8 mouse cellular contexts compared by ENCODE assay signal in the genomic region with DNA sequence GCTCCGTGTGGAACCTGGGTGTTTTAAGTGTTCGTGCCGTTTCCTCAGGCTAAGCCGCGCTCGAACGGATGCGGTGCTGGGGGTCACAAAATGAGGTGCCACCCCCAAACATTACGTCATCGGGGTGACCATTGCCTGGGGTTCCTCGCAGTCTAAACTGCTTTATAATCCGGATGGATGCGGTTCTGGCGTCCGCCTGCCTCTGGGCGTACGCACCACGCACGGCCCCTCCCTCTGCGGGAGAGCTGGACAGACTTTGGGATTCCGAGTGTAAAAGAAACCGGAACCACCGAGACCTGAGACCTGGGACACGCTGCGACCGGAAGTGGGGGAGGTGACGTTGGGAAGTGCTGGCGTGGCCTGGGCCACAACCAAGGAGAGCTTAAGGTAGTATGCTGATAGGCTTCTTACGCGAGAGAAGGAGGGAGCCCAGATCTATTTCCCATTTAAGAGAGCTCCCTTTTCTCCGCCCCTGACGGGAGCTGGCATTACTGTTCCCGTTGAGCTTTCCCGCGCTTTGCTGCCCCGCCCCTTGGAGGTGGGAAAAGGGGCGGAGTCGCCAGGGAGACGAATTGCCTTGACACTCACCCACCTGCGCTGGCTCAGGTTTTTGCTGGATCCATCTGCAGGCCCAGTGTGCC. TPM values are rescaled to one million over a fixed set of nuclear protein-coding genes. Genes with fewer than 3 reads are reported as not detected.
DNase-seq lines count a peak whose midpoint lies in the region; ATAC-seq and TF ChIP-seq lines count a peak whose summit lies in the region.

No protein-coding gene starts in this region.

- H3K4me1 ChIP-seq in ES-Bruce4 (ENCODE audit: control insufficient read depth, insufficient read depth, low read length) = no peaks in the 10 kb centered on the region
- H3K4me1 ChIP-seq in forebrain, embryonic 13.5 days = peaks cover 27% of the 10 kb centered on the region
- H3K4me1 ChIP-seq in liver, postnatal 0 days (ENCODE audit: insufficient read depth) = peaks cover 27% of the 10 kb centered on the region
- H3K4me1 ChIP-seq in neural tube, embryonic 14.5 days (ENCODE audit: control insufficient read depth, insufficient read depth, low read length) = peaks cover 22% of the 10 kb centered on the region

- DNase-seq in heart, postnatal 10 days = peak; percentile 95
- peak; percentile 95 for DNase-seq in large intestine, adult 2 months (ENCODE audit: low read depth, low spot score)
- peak; percentile 94 for DNase-seq in liver, postnatal 0 days
- DNase-seq in testis, postnatal 10 days (ENCODE audit: low spot score) = peak; percentile 96

- no peaks in the 10 kb centered on the region for H3K27me3 ChIP-seq in ES-Bruce4 (ENCODE audit: control insufficient read depth, insufficient read depth, low read length, poor library complexity, severe bottlenecking)
- H3K27me3 ChIP-seq in forebrain, embryonic 13.5 days = no peaks in the 10 kb centered on the region
- no peaks in the 10 kb centered on the region for H3K27me3 ChIP-seq in liver, postnatal 0 days (ENCODE audit: insufficient read depth, low read length)
- H3K27me3 ChIP-seq in neural tube, embryonic 14.5 days (ENCODE audit: control insufficient read depth, insufficient read depth, low read length) = no peaks in the 10 kb centered on the region

- TF ChIP-seq POLR2A in ES-Bruce4 (IDR thresholded peaks at IDR 0.05; ENCODE audit: insufficient read depth, low read length) = peak; percentile 51

- peak; percentile 66 for ATAC-seq in cerebellum, adult (ENCODE audit: insufficient number of reproducible peaks, low FRiP score, low TSS enrichment)
- ATAC-seq in forebrain, embryonic 13.5 days = peak; percentile 68
- peak; percentile 72 for ATAC-seq in liver, postnatal 0 days
- peak; percentile 81 for ATAC-seq in neural tube, embryonic 14.5 days (ENCODE audit: low read depth)

- peaks cover 11% of the 10 kb centered on the region for H3K36me3 ChIP-seq in ES-Bruce4 (ENCODE audit: control insufficient read depth, insufficient read depth, low read length, poor library complexity, severe bottlenecking)
- H3K36me3 ChIP-seq in forebrain, embryonic 13.5 days (ENCODE audit: poor library complexity, severe bottlenecking) = peaks cover 15% of the 10 kb centered on the region
- H3K36me3 ChIP-seq in liver, postnatal 0 days (replicated peaks; ENCODE audit: insufficient read depth, low read length) = peaks cover 17% of the 10 kb centered on the region
- peaks cover 11% of the 10 kb centered on the region for H3K36me3 ChIP-seq in neural tube, embryonic 14.5 days (ENCODE audit: control insufficient read depth, insufficient read depth, low read length)

- peak; percentile 26; the same call in 1 of the 2 replicates for TF ChIP-seq EP300 in ES-Bruce4 (IDR thresholded peaks at IDR 0.05; ENCODE audit: insufficient read depth, low read depth, low read length)
- TF ChIP-seq EP300 in liver, postnatal 0 days (IDR thresholded peaks at IDR 0.05; ENCODE audit: low read depth) = peak; percentile 25; the same call in 1 of the 2 replicates

- intact Hi-C loops in heart, postnatal 10 days (cut with DNase I) = no loop called here

- no peaks in the 10 kb centered on the region for H3K9me3 ChIP-seq in ES-Bruce4 (replicated peaks; ENCODE audit: control insufficient read depth, insufficient read depth, low read length, poor library complexity, severe bottlenecking)
- H3K9me3 ChIP-seq in forebrain, embryonic 13.5 days (replicated peaks) = no peaks in the 10 kb centered on the region
- no peaks in the 10 kb centered on the region for H3K9me3 ChIP-seq in liver, postnatal 0 days (ENCODE audit: low read length)
- no peaks in the 10 kb centered on the region for H3K9me3 ChIP-seq in neural tube, embryonic 14.5 days (ENCODE audit: control insufficient read depth, low read length)

- peak overlapping the region; percentile 91 for H3K27ac ChIP-seq in ES-Bruce4 (ENCODE audit: insufficient read depth, low read length)
- peak overlapping the region; percentile 94 for H3K27ac ChIP-seq in forebrain, embryonic 13.5 days
- H3K27ac ChIP-seq in liver, postnatal 0 days (ENCODE audit: low read depth) = peak overlapping the region; percentile 97
- H3K27ac ChIP-seq in neural tube, embryonic 14.5 days (ENCODE audit: low read depth, low read length) = peak overlapping the region; percentile 91

- no peak for TF ChIP-seq CTCF in ES-Bruce4 (IDR thresholded peaks at IDR 0.05; ENCODE audit: low read depth, low read length)
- TF ChIP-seq CTCF in liver, postnatal 0 days (IDR thresholded peaks at IDR 0.05; ENCODE audit: low read depth) = no peak

- 0% methylated on average over 40 of the region's 40 CpGs for WGBS in forebrain, embryonic 13.5 days
- under 1% methylated on average over 40 of the region's 40 CpGs for WGBS in large intestine, adult 2 months
- WGBS in liver, postnatal 0 days (ENCODE audit: insufficient replicate concordance) = under 1% methylated on average over 40 of the region's 40 CpGs
- WGBS in neural tube, embryonic 14.5 days = under 1% methylated on average over 40 of the region's 40 CpGs

- H3K4me2 ChIP-seq in forebrain, embryonic 13.5 days = peak overlapping the region; percentile 83
- H3K4me2 ChIP-seq in liver, postnatal 0 days (ENCODE audit: low read depth, low read length) = peak overlapping the region; percentile 96
- H3K4me2 ChIP-seq in neural tube, embryonic 14.5 days (ENCODE audit: low read depth, low read length) = peak overlapping the region; percentile 78

- H3K9ac ChIP-seq in ES-Bruce4 (ENCODE audit: low read depth, poor library complexity, severe bottlenecking) = peak overlapping the region; percentile 70
- peak overlapping the region; percentile 71 for H3K9ac ChIP-seq in forebrain, embryonic 13.5 days
- peak overlapping the region; percentile 80 for H3K9ac ChIP-seq in liver, postnatal 0 days (replicated peaks)
- H3K9ac ChIP-seq in neural tube, embryonic 14.5 days (replicated peaks; ENCODE audit: low read depth, low read length) = peak overlapping the region; percentile 62

- peak overlapping the region; percentile 60 for H3K4me3 ChIP-seq in ES-Bruce4 (ENCODE audit: low read depth, low read length)
- peak overlapping the region; percentile 82 for H3K4me3 ChIP-seq in forebrain, embryonic 13.5 days
- H3K4me3 ChIP-seq in liver, postnatal 0 days (ENCODE audit: low read depth, low read length) = peak overlapping the region; percentile 95
- peak overlapping the region; percentile 66 for H3K4me3 ChIP-seq in neural tube, embryonic 14.5 days (ENCODE audit: low read depth, low read length)

RNA-seq across cellular contexts. Expression of a gene that starts 0.8 kb away (rescaled TPM):
- polyA plus RNA-seq in ES-Bruce4 (2011; ENCODE audit: insufficient read depth, insufficient read length, low read depth, missing spikeins) = 37.7 and 56.5 TPM in 2 replicates
- polyA plus RNA-seq in forebrain, embryonic 13.5 days (2015; fragmentation: Nextera tagmentation; extraction: Ambion mirVana) = 26.6 and 27.8 TPM in 2 replicates
- 10 to 100 TPM; 20.3 to 24.3 TPM for total RNA-seq in heart, postnatal 10 days (2021)
- polyA plus RNA-seq in large intestine, adult 2 months (2012; rRNA removed) = 13.3 and 19.3 TPM in 2 replicates
- 3.7 and 5.3 TPM in 2 replicates for polyA plus RNA-seq in liver, postnatal 0 days (2015; fragmentation: Nextera tagmentation; extraction: Ambion mirVana)
- polyA plus RNA-seq in neural tube, embryonic 14.5 days (2014; fragmentation: Nextera tagmentation; extraction: Ambion mirVana) = 15.4 and 17.2 TPM in 2 replicates

RNA-seq across cellular contexts. Expression of a gene that starts 26.4 kb away (rescaled TPM):
- polyA plus RNA-seq in ES-Bruce4 (2011; ENCODE audit: insufficient read depth, insufficient read length, low read depth, missing spikeins) = 286 and 316 TPM in 2 replicates
- 299 and 311 TPM in 2 replicates for polyA plus RNA-seq in forebrain, embryonic 13.5 days (2015; fragmentation: Nextera tagmentation; extraction: Ambion mirVana)
- total RNA-seq in heart, postnatal 10 days (2021) = 100 to 1,000 TPM; 140 to 142 TPM
- 138 and 153 TPM in 2 replicates for polyA plus RNA-seq in large intestine, adult 2 months (2012; rRNA removed)
- polyA plus RNA-seq in liver, postnatal 0 days (2015; fragmentation: Nextera tagmentation; extraction: Ambion mirVana) = 142 and 143 TPM in 2 replicates
- polyA plus RNA-seq in neural tube, embryonic 14.5 days (2014; fragmentation: Nextera tagmentation; extraction: Ambion mirVana) = 252 and 260 TPM in 2 replicates

RNA-seq across cellular contexts. Expression of a gene that starts 41.5 kb away (rescaled TPM):
- 11.3 and 12.8 TPM in 2 replicates for polyA plus RNA-seq in ES-Bruce4 (2011; ENCODE audit: insufficient read depth, insufficient read length, low read depth, missing spikeins)
- 23.6 and 25.5 TPM in 2 replicates for polyA plus RNA-seq in forebrain, embryonic 13.5 days (2015; fragmentation: Nextera tagmentation; extraction: Ambion mirVana)
- 10 to 100 TPM; 35.6 to 41.1 TPM for total RNA-seq in heart, postnatal 10 days (2021)
- polyA plus RNA-seq in large intestine, adult 2 months (2012; rRNA removed) = 21.7 and 33.0 TPM in 2 replicates
- 5.4 and 6.5 TPM in 2 replicates for polyA plus RNA-seq in liver, postnatal 0 days (2015; fragmentation: Nextera tagmentation; extraction: Ambion mirVana)
- polyA plus RNA-seq in neural tube, embryonic 14.5 days (2014; fragmentation: Nextera tagmentation; extraction: Ambion mirVana) = 23.8 and 26.7 TPM in 2 replicates

Comparison
In these comparisons a context has a peak if more than half of its experiments do, and no peak if none do; other contexts are left out.
1. Peak in every context shown above with its lines: DNase-seq, ATAC-seq, H3K4me3 ChIP-seq and H3K27ac ChIP-seq.